Mouse (Mus musculus) embryonic facial prominence, embryonic 10.5 days (tissue): ENCODE measurements at regions not wholly inside any gene's neighbourhood (a gene's known extent, or its start where the extent isn't known, plus 50 kb on each side); places are given as distances from the start of the nearest gene placed in this dataset.

Experiments
- DNase-seq: peaks from one replicate; pipeline ENCODE4 v3.0.0-alpha.2; 2017; ENCODE audit warnings: low spot score
- H3K27ac ChIP-seq: fragments of 300-500 bp; sonication (generic); replicated peaks from 2 replicates; pipeline ENCODE4 v1.5.1; 2016; ENCODE audit warnings: mild to moderate bottlenecking
- H3K27me3 ChIP-seq: fragments of 300-500 bp; sonication (generic); replicated peaks from 2 replicates; pipeline ENCODE4 v1.6.1; 2016; ENCODE audit warnings: low read depth, mild to moderate bottlenecking; ENCODE audit not compliant: poor library complexity, severe bottlenecking
- H3K36me3 ChIP-seq: fragments of 300-500 bp; sonication (generic); replicated peaks from 2 replicates; pipeline ENCODE4 v1.6.1; 2016; ENCODE audit warnings: mild to moderate bottlenecking, moderate library complexity
- H3K4me1 ChIP-seq: fragments of 300-500 bp; sonication (generic); 2 replicates; pipeline ENCODE4 v1.6.1; 2016
- H3K4me3 ChIP-seq: fragments of 300-500 bp; sonication (generic); 2 replicates; pipeline ENCODE4 v1.5.1; 2016; ENCODE audit warnings: mild to moderate bottlenecking, moderate library complexity
- H3K9me3 ChIP-seq: fragments of 300-500 bp; sonication (generic); 2 replicates; pipeline ENCODE4 v1.6.1; 2016; ENCODE audit warnings: mild to moderate bottlenecking
- WGBS: fragments of 180-500 bp; shearing (Covaris S2); methylation state at CpG from one replicate; pipeline ENCODE4 v1.1.7; 2016; 5-methylcytosine and 5-hydroxymethylcytosine counted together

- Histone ChIP-seq H3K27ac (no peak overlapping the region), H3K4me1 (no peaks in the 10 kb centered on the region), H3K36me3 (no peaks in the 10 kb centered on the region), H3K9me3 (no peaks in the 10 kb centered on the region), H3K4me3 (no peak overlapping the region), H3K27me3 (no peaks in the 10 kb centered on the region)
- 94% methylated on average over 2 of the region's 2 CpGs for WGBS
- no peak for DNase-seq
These were observed 313.3 kb downstream of the Zfp619 start for GRCm38 (mm10) chr7:39830831-39831230.

GRCm38 (mm10) chr7:39841988-39842387 is 324.4 kb downstream of the Zfp619 start:
- no peaks in the 10 kb centered on the region for H3K27me3 ChIP-seq
- no peaks in the 10 kb centered on the region for H3K36me3 ChIP-seq
- no peaks in the 10 kb centered on the region for H3K9me3 ChIP-seq
- no peak overlapping the region for H3K27ac ChIP-seq
- WGBS = 85% methylated on average over 3 of the region's 3 CpGs
- DNase-seq = no peak
- no peak overlapping the region for H3K4me3 ChIP-seq
- peaks cover 7% of the 10 kb centered on the region; the same call in 1 of the 2 replicates for H3K4me1 ChIP-seq

GRCm38 (mm10) chr7:39847914-39848782 is 330.6 kb downstream of the Zfp619 start:
- H3K9me3 ChIP-seq = no peaks in the 10 kb centered on the region
- WGBS = 51% methylated on average over 7 of the region's 7 CpGs
- no peak overlapping the region for H3K27ac ChIP-seq
- no peaks in the 10 kb centered on the region for H3K36me3 ChIP-seq
- peaks cover 7% of the 10 kb centered on the region; the same call in 1 of the 2 replicates for H3K4me1 ChIP-seq
- DNase-seq = peak; percentile 34
- no peak overlapping the region for H3K4me3 ChIP-seq
- no peaks in the 10 kb centered on the region for H3K27me3 ChIP-seq

- no peaks in the 10 kb centered on the region for H3K4me1 ChIP-seq
- no peaks in the 10 kb centered on the region for H3K9me3 ChIP-seq
- H3K36me3 ChIP-seq = no peaks in the 10 kb centered on the region
- no peak overlapping the region for H3K27ac ChIP-seq
- H3K4me3 ChIP-seq = no peak overlapping the region
- WGBS = 95% methylated on average over 2 of the region's 2 CpGs
- no peaks in the 10 kb centered on the region for H3K27me3 ChIP-seq
- no peak for DNase-seq
These were observed 339.7 kb downstream of the Zfp619 start for GRCm38 (mm10) chr7:39857301-39857700.

- H3K36me3 ChIP-seq = no peaks in the 10 kb centered on the region
- DNase-seq = no peak
These were observed 345.3 kb downstream of the Zfp619 start for GRCm38 (mm10) chr7:39862835-39863234.

GRCm38 (mm10) chr7:39864130-39864529 is 346.6 kb downstream of the Zfp619 start:
- no peak overlapping the region for H3K4me3 ChIP-seq
- H3K4me1 ChIP-seq = peaks cover 5% of the 10 kb centered on the region
- 76% methylated on average over 3 of the region's 3 CpGs for WGBS
- no peak overlapping the region for H3K27ac ChIP-seq
- H3K36me3 ChIP-seq = no peaks in the 10 kb centered on the region
- no peak for DNase-seq
- H3K9me3 ChIP-seq = no peaks in the 10 kb centered on the region
- no peaks in the 10 kb centered on the region for H3K27me3 ChIP-seq

More at GRCm38 (mm10) chr7:39862835-39863234, 345.3 kb downstream of the Zfp619 start:
- Histone ChIP-seq H3K27me3 (no peaks in the 10 kb centered on the region), H3K9me3 (no peaks in the 10 kb centered on the region), H3K4me3 (no peak overlapping the region), H3K4me1 (peaks cover 5% of the 10 kb centered on the region), H3K27ac (no peak overlapping the region)
- WGBS = 63% methylated on average over 4 of the region's 4 CpGs

- 60% methylated on average over 3 of the region's 3 CpGs for WGBS
- Histone ChIP-seq H3K27ac (no peak overlapping the region), H3K9me3 (no peaks in the 10 kb centered on the region)
These were observed 347.2 kb downstream of the Zfp619 start for GRCm38 (mm10) chr7:39864781-39865180.

GRCm38 (mm10) chr7:39866674-39867428 is 349.3 kb downstream of the Zfp619 start:
- Histone ChIP-seq H3K36me3 (no peaks in the 10 kb centered on the region), H3K27me3 (no peaks in the 10 kb centered on the region), H3K4me1 (peaks cover 5% of the 10 kb centered on the region), H3K27ac (no peak overlapping the region), H3K4me3 (no peak overlapping the region), H3K9me3 (no peaks in the 10 kb centered on the region)
- DNase-seq = no peak
- WGBS = 78% methylated on average over 6 of the region's 6 CpGs

More at GRCm38 (mm10) chr7:39864781-39865180, 347.2 kb downstream of the Zfp619 start:
- DNase-seq = no peak
- Histone ChIP-seq H3K36me3 (no peaks in the 10 kb centered on the region), H3K27me3 (no peaks in the 10 kb centered on the region), H3K4me1 (peaks cover 5% of the 10 kb centered on the region), H3K4me3 (no peak overlapping the region)

- Histone ChIP-seq H3K27me3 (no peaks in the 10 kb centered on the region), H3K27ac (no peak overlapping the region), H3K4me3 (no peak overlapping the region), H3K9me3 (no peaks in the 10 kb centered on the region), H3K4me1 (peaks cover 5% of the 10 kb centered on the region), H3K36me3 (no peaks in the 10 kb centered on the region)
- no peak for DNase-seq
- 21% methylated on average over 3 of the region's 3 CpGs for WGBS
These were observed 349.9 kb downstream of the Zfp619 start for GRCm38 (mm10) chr7:39867451-39867850.

GRCm38 (mm10) chr7:39882113-39882512 is 364.5 kb downstream of the Zfp619 start:
- 81% methylated on average over 1 of the region's 1 CpGs for WGBS
- Histone ChIP-seq H3K27ac (no peak overlapping the region), H3K36me3 (no peaks in the 10 kb centered on the region), H3K4me1 (no peaks in the 10 kb centered on the region), H3K27me3 (no peaks in the 10 kb centered on the region), H3K9me3 (no peaks in the 10 kb centered on the region), H3K4me3 (no peak overlapping the region)
- no peak for DNase-seq

GRCm38 (mm10) chr7:39894208-39894896 is 376.8 kb downstream of the Zfp619 start:
- Histone ChIP-seq H3K4me1 (no peaks in the 10 kb centered on the region), H3K36me3 (no peaks in the 10 kb centered on the region), H3K9me3 (no peaks in the 10 kb centered on the region), H3K27ac (no peak overlapping the region), H3K27me3 (no peaks in the 10 kb centered on the region), H3K4me3 (no peak overlapping the region)
- WGBS = 75% methylated on average over 7 of the region's 7 CpGs
- no peak for DNase-seq

- 84% methylated on average over 2 of the region's 2 CpGs for WGBS
- Histone ChIP-seq H3K27ac (no peak overlapping the region), H3K4me3 (no peak overlapping the region), H3K4me1 (no peaks in the 10 kb centered on the region), H3K27me3 (no peaks in the 10 kb centered on the region), H3K9me3 (no peaks in the 10 kb centered on the region), H3K36me3 (no peaks in the 10 kb centered on the region)
- DNase-seq = no peak
These were observed 379.4 kb downstream of the Zfp619 start for GRCm38 (mm10) chr7:39896918-39897317.
